ENCODE assay signal across 19 mouse cellular contexts in the genomic region with DNA sequence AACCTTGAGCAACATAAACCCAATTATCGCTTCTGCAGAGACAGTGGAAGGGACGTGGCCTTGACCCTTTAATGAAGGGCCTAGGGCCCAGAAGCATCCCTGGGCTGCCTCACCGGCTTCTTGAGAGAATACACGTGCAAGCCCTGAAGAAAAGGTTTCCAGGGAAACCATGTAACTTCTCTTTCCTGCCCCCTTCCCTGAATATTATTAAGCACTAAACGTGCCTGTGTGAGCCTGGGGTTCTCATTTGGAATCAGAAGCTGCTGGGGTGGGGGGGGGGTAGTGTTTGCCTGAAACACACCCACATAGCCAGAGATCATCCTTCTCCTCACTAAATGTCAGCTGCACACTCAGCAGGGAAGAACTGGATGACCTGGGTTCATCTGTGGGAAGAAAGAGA. TPM values are rescaled to one million over a fixed set of nuclear protein-coding genes. Genes with fewer than 3 reads are reported as not detected.
DNase-seq lines count a peak whose midpoint lies in the region; ATAC-seq and TF ChIP-seq lines count a peak whose summit lies in the region.
"Had no signal": no experiment of that assay in that cellular context is flagged by ENCODE, and none has a peak within 500 bp of the region (broad histone marks: within the 10 kb centered on the region; RNA-seq: fewer than 3 reads in every experiment).

No protein-coding gene starts in this region.

- WGBS in forebrain, embryonic 11.5 days, result 31% methylated on average over 5 of the region's 5 CpGs
- 43% methylated on average over 5 of the region's 5 CpGs for WGBS in forebrain, embryonic 10.5 days
- 14% methylated on average over 5 of the region's 5 CpGs for WGBS in hindbrain, embryonic 14.5 days
- 14% methylated on average over 5 of the region's 5 CpGs for WGBS in midbrain, embryonic 15.5 days

- no peak for TF ChIP-seq CTCF in brain, embryonic 14.5 days (IDR thresholded peaks at IDR 0.05; ENCODE audit: borderline replicate concordance, extremely low read depth, insufficient read depth, insufficient read length)

- no peak for ATAC-seq in forebrain, embryonic 11.5 days (replicated peaks; ENCODE audit: low FRiP score)
- ATAC-seq in hindbrain, embryonic 14.5 days (ENCODE audit: low FRiP score), result peak; percentile 57; the same call in 1 of the 2 replicates
- peak; percentile 91 for ATAC-seq in midbrain, embryonic 15.5 days (replicated peaks)
- ATAC-seq: activated CD4-positive, CD25-positive, alpha-beta regulatory T cell, adult 4 months; CD4-positive, CD25-positive, alpha-beta regulatory T cell, adult 4 months had no signal

- H3K4me1 ChIP-seq in forebrain, embryonic 11.5 days (replicated peaks; ENCODE audit: control insufficient read depth, insufficient read depth, low read length), result no peaks in the 10 kb centered on the region; the same call in 1 of the 2 replicates
- H3K4me1 ChIP-seq in forebrain, embryonic 10.5 days, result peaks cover 7% of the 10 kb centered on the region
- H3K4me1 ChIP-seq in hindbrain, embryonic 14.5 days (replicated peaks; ENCODE audit: control insufficient read depth, insufficient read depth, low read length), result no peaks in the 10 kb centered on the region; the same call in 1 of the 2 replicates
- H3K4me1 ChIP-seq in midbrain, embryonic 15.5 days, result peaks cover 6% of the 10 kb centered on the region; the same call in 1 of the 2 replicates

- H3K4me2 ChIP-seq in forebrain, embryonic 11.5 days (ENCODE audit: low read depth, low read length, severe bottlenecking), result no peak overlapping the region
- H3K4me2 ChIP-seq in hindbrain, embryonic 14.5 days (replicated peaks), result no peak overlapping the region
- no peak overlapping the region for H3K4me2 ChIP-seq in midbrain, embryonic 15.5 days
- H3K4me2 ChIP-seq: neural tube, embryonic 12.5 days had no signal

- no peak for DNase-seq in forebrain, embryonic 11.5 days (ENCODE audit: low spot score)
- DNase-seq in forebrain, embryonic 10.5 days (ENCODE audit: extremely low spot score, low spot score), result no peak
- peak; percentile 71 for DNase-seq in brain, embryonic 14.5 days (ENCODE audit: low read depth)
- DNase-seq in hindbrain, embryonic 14.5 days (ENCODE audit: low spot score), result no peak
- DNase-seq in adrenal gland, postnatal 25 days, result no peak
- DNase-seq in cerebellum, adult 11 months, result no peak
- DNase-seq: adrenal gland, postnatal 10 days; cerebellum, adult 18-20 months; cerebellum, postnatal 36 days; gastrocnemius, postnatal 10 days; heart, adult 18-20 months; kidney, adult 11 months; thymus, postnatal 25 days had no signal

- no peak overlapping the region for H3K4me3 ChIP-seq in forebrain, embryonic 11.5 days (ENCODE audit: low read depth, low read length)
- H3K4me3 ChIP-seq in forebrain, embryonic 10.5 days, result no peak overlapping the region
- H3K4me3 ChIP-seq in hindbrain, embryonic 14.5 days (replicated peaks; ENCODE audit: low read length), result no peak overlapping the region
- H3K4me3 ChIP-seq in midbrain, embryonic 15.5 days, result no peak overlapping the region
- H3K4me3 ChIP-seq: embryonic facial prominence, embryonic 10.5 days; neural tube, embryonic 12.5 days had no signal

- H3K27me3 ChIP-seq in forebrain, embryonic 11.5 days (ENCODE audit: control insufficient read depth, insufficient read depth, low read length), result no peaks in the 10 kb centered on the region
- H3K27me3 ChIP-seq in forebrain, embryonic 10.5 days (ENCODE audit: poor library complexity, severe bottlenecking), result no peaks in the 10 kb centered on the region
- H3K27me3 ChIP-seq in hindbrain, embryonic 14.5 days (ENCODE audit: control insufficient read depth, insufficient read depth, low read length), result no peaks in the 10 kb centered on the region
- no peaks in the 10 kb centered on the region for H3K27me3 ChIP-seq in midbrain, embryonic 15.5 days (replicated peaks)
- H3K27me3 ChIP-seq: neural tube, embryonic 12.5 days had no signal

- no peak for TF ChIP-seq POLR2A in brain, embryonic 14.5 days (IDR thresholded peaks at IDR 0.05; ENCODE audit: borderline replicate concordance, extremely low read depth, insufficient read depth, insufficient read length, poor library complexity, severe bottlenecking)

- H3K9ac ChIP-seq in forebrain, embryonic 11.5 days (ENCODE audit: low read length), result no peak overlapping the region
- no peak overlapping the region for H3K9ac ChIP-seq in hindbrain, embryonic 14.5 days
- no peak overlapping the region for H3K9ac ChIP-seq in midbrain, embryonic 15.5 days
- H3K9ac ChIP-seq: liver, embryonic 14.5 days; neural tube, embryonic 12.5 days had no signal

- H3K27ac ChIP-seq in forebrain, embryonic 11.5 days (ENCODE audit: low read depth, low read length), result 0 out of 2 replicates have a peak overlapping the region, but pooled peaks have one; percentile 18
- H3K27ac ChIP-seq in forebrain, embryonic 10.5 days, result no peak overlapping the region
- peak overlapping the region; percentile 47; the same call in 1 of the 2 replicates for H3K27ac ChIP-seq in hindbrain, embryonic 14.5 days
- H3K27ac ChIP-seq in midbrain, embryonic 15.5 days, result peak overlapping the region; percentile 61
- H3K27ac ChIP-seq: embryonic facial prominence, embryonic 10.5 days; liver, embryonic 14.5 days; neural tube, embryonic 12.5 days had no signal

- H3K36me3 ChIP-seq in forebrain, embryonic 11.5 days (ENCODE audit: control insufficient read depth, insufficient read depth, low read length), result no peaks in the 10 kb centered on the region
- no peaks in the 10 kb centered on the region for H3K36me3 ChIP-seq in forebrain, embryonic 10.5 days (replicated peaks)
- no peaks in the 10 kb centered on the region for H3K36me3 ChIP-seq in hindbrain, embryonic 14.5 days (replicated peaks; ENCODE audit: control insufficient read depth, insufficient read depth)
- no peaks in the 10 kb centered on the region for H3K36me3 ChIP-seq in midbrain, embryonic 15.5 days (replicated peaks)
- H3K36me3 ChIP-seq: embryonic facial prominence, embryonic 10.5 days; neural tube, embryonic 12.5 days had no signal

- H3K9me3 ChIP-seq in forebrain, embryonic 11.5 days (ENCODE audit: control insufficient read depth, low read length), result no peaks in the 10 kb centered on the region
- H3K9me3 ChIP-seq in forebrain, embryonic 10.5 days, result no peaks in the 10 kb centered on the region
- H3K9me3 ChIP-seq in hindbrain, embryonic 14.5 days (ENCODE audit: control insufficient read depth, low read length), result no peaks in the 10 kb centered on the region
- no peaks in the 10 kb centered on the region for H3K9me3 ChIP-seq in midbrain, embryonic 15.5 days
- H3K9me3 ChIP-seq: embryonic facial prominence, embryonic 10.5 days; neural tube, embryonic 12.5 days had no signal

RNA-seq across cellular contexts. Expression of gene Pik3cg, which starts 49.7 kb away (rescaled TPM):
- 1.3 and 1.4 TPM in 2 replicates for polyA plus RNA-seq in forebrain, embryonic 11.5 days (2014; fragmentation: Nextera tagmentation; extraction: Ambion mirVana)
- 0.62 and 0.69 TPM in 2 replicates for polyA plus RNA-seq in forebrain, embryonic 10.5 days (2016; fragmentation: Nextera tagmentation; extraction: Ambion mirVana)
- polyA plus RNA-seq in brain, embryonic 14.5 days (2012; rRNA removed), result 1.0 and 1.5 TPM in 2 replicates
- 1.7 and 1.9 TPM in 2 replicates for polyA plus RNA-seq in hindbrain, embryonic 14.5 days (2014; fragmentation: Nextera tagmentation; extraction: Ambion mirVana)
- 1.2 and 1.6 TPM in 2 replicates for polyA plus RNA-seq in midbrain, embryonic 15.5 days (2015; fragmentation: Nextera tagmentation; extraction: Ambion mirVana)
- total RNA-seq in adrenal gland, postnatal 25 days (2021), result 1.1 and 2.4 TPM in 2 replicates
